Mouse (Mus musculus): ENCODE measurements around the gene Parp1. TPM values are rescaled to one million over a fixed set of nuclear protein-coding genes. Genes with fewer than 3 reads are reported as not detected.
"Not testable (repeated sequence)": the region's sequence is repeated elsewhere in the genome, so short reads cannot be mapped to it uniquely, and the experiment has no call there.

Gene Parp1
- polyA plus RNA-seq, 1 experiment from 2014 or later = 128 TPM

GRCm38 (mm10) chr1:180637796-180638195, 69.1 kb downstream of the Parp1 start:
- H3K4me3 ChIP-seq (ENCODE audit: low read depth, low read length); H3K9ac ChIP-seq (replicated peaks; ENCODE audit: low read depth, low read length); H3K27ac ChIP-seq (ENCODE audit: low read length); H3K4me2 ChIP-seq (replicated peaks; ENCODE audit: low read depth, low read length); H3K27me3 ChIP-seq (ENCODE audit: control insufficient read depth, insufficient read depth, low read length); ATAC-seq (ENCODE audit: insufficient number of reproducible peaks, insufficient read depth, low FRiP score, low read depth); H3K9me3 ChIP-seq (ENCODE audit: control insufficient read depth, low read depth, low read length); H3K36me3 ChIP-seq (ENCODE audit: control insufficient read depth, insufficient read depth, low read length): not testable (repeated sequence)
- peaks cover 14% of the 10 kb centered on the region for H3K4me1 ChIP-seq (ENCODE audit: control insufficient read depth, insufficient read depth, low read length)
- 85% methylated on average over 2 of the region's 2 CpGs for WGBS

- peaks cover 14% of the 10 kb centered on the region for H3K4me1 ChIP-seq (ENCODE audit: control insufficient read depth, insufficient read depth, low read length)
- H3K9ac ChIP-seq (replicated peaks; ENCODE audit: low read depth, low read length) = peak overlapping the region; percentile 83; the same call in 1 of the 2 replicates
- H3K36me3 ChIP-seq (ENCODE audit: control insufficient read depth, insufficient read depth, low read length) = no peaks in the 10 kb centered on the region
- H3K4me2 ChIP-seq (replicated peaks; ENCODE audit: low read depth, low read length) = peak overlapping the region; percentile 81
- H3K4me3 ChIP-seq (ENCODE audit: low read depth, low read length) = peak overlapping the region; percentile 98
- H3K9me3 ChIP-seq (ENCODE audit: control insufficient read depth, low read depth, low read length) = no peaks in the 10 kb centered on the region
- ATAC-seq (ENCODE audit: insufficient number of reproducible peaks, insufficient read depth, low FRiP score, low read depth) = no peak
- 53% methylated on average over 10 of the region's 10 CpGs for WGBS
- H3K27me3 ChIP-seq (ENCODE audit: control insufficient read depth, insufficient read depth, low read length) = no peaks in the 10 kb centered on the region
- no peak overlapping the region for H3K27ac ChIP-seq (ENCODE audit: low read length)
Observed at GRCm38 (mm10) chr1:180639416-180640401, 71.0 kb downstream of the Parp1 start.

DNA sequence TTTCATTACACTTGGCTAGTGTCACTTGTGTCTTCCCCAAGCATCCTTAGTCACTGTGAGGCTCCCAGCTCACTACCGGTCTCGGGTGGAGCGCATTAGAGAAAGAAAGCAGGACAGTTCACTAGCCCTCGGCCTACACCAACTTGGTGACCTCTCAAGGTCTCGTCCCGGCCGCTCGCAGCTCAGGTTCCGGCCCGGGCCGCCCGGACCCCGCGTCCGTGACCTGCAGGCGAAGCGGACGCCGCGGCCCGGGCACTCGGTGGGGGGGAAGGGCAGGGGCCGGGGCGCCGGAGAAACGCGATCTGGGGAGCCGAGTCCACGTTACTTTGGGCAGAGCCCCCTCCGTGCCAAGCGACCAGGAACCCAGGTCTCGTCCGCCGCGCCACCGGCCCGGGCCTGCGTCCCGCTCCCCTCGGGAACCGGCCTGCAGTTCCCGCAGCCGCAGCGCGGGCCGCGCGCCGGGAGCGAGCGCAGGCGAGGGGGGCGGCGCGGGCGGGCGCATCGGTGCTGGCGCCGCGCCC, 71.9 kb downstream of the Parp1 start:
- WGBS = under 1% methylated on average over 61 of the region's 61 CpGs
- Histone ChIP-seq H3K4me1 (ENCODE audit: control insufficient read depth, insufficient read depth, low read length) (peaks cover 14% of the 10 kb centered on the region), H3K36me3 (ENCODE audit: control insufficient read depth, insufficient read depth, low read length) (no peaks in the 10 kb centered on the region), H3K4me2 (replicated peaks; ENCODE audit: low read depth, low read length) (peak overlapping the region; percentile 81), H3K27ac (ENCODE audit: low read length) (peak overlapping the region; percentile 94), H3K4me3 (ENCODE audit: low read depth, low read length) (peak overlapping the region; percentile 98), H3K9me3 (ENCODE audit: control insufficient read depth, low read depth, low read length) (no peaks in the 10 kb centered on the region), H3K9ac (replicated peaks; ENCODE audit: low read depth, low read length) (peak overlapping the region; percentile 83), H3K27me3 (ENCODE audit: control insufficient read depth, insufficient read depth, low read length) (no peaks in the 10 kb centered on the region)
- peak; percentile 15; the same call in 1 of the 2 replicates for ATAC-seq (ENCODE audit: insufficient number of reproducible peaks, insufficient read depth, low FRiP score, low read depth)

- WGBS = under 1% methylated on average over 43 of the region's 47 CpGs
- Histone ChIP-seq H3K27me3 (ENCODE audit: control insufficient read depth, insufficient read depth, low read length) (no peaks in the 10 kb centered on the region), H3K4me2 (replicated peaks; ENCODE audit: low read depth, low read length) (peak within 1 kb of the TSS; percentile 81), H3K4me1 (ENCODE audit: control insufficient read depth, insufficient read depth, low read length) (peaks cover 14% of the 10 kb centered on the region), H3K9me3 (ENCODE audit: control insufficient read depth, low read depth, low read length) (no peaks in the 10 kb centered on the region), H3K9ac (replicated peaks; ENCODE audit: low read depth, low read length) (peak within 1 kb of the TSS; percentile 83), H3K36me3 (ENCODE audit: control insufficient read depth, insufficient read depth, low read length) (no peaks in the 10 kb centered on the region), H3K4me3 (ENCODE audit: low read depth, low read length) (peak within 1 kb of the TSS; percentile 98), H3K27ac (ENCODE audit: low read length) (peak within 1 kb of the TSS; percentile 94)
- ATAC-seq (ENCODE audit: insufficient number of reproducible peaks, insufficient read depth, low FRiP score, low read depth) = peak; percentile 92
Observed at GRCm38 (mm10) chr1:180641137-180641517, 72.4 kb downstream of the Parp1 start, which contains the start of gene Lin9. Gene Lin9 (plus strand): TSS chr1:180641150.

GRCm38 (mm10) chr1:180641518-180642227, 72.9 kb downstream of the Parp1 start:
- Histone ChIP-seq H3K27me3 (ENCODE audit: control insufficient read depth, insufficient read depth, low read length) (no peaks in the 10 kb centered on the region), H3K9ac (replicated peaks; ENCODE audit: low read depth, low read length) (peak overlapping the region; percentile 83), H3K4me2 (replicated peaks; ENCODE audit: low read depth, low read length) (peak overlapping the region; percentile 81), H3K4me1 (ENCODE audit: control insufficient read depth, insufficient read depth, low read length) (peaks cover 14% of the 10 kb centered on the region), H3K27ac (ENCODE audit: low read length) (peak overlapping the region; percentile 94), H3K36me3 (ENCODE audit: control insufficient read depth, insufficient read depth, low read length) (no peaks in the 10 kb centered on the region), H3K4me3 (ENCODE audit: low read depth, low read length) (peak overlapping the region; percentile 98), H3K9me3 (ENCODE audit: control insufficient read depth, low read depth, low read length) (no peaks in the 10 kb centered on the region)
- 3% methylated on average over 50 of the region's 50 CpGs for WGBS
- peak; percentile 57; the same call in 1 of the 2 replicates for ATAC-seq (ENCODE audit: insufficient number of reproducible peaks, insufficient read depth, low FRiP score, low read depth)

DNA sequence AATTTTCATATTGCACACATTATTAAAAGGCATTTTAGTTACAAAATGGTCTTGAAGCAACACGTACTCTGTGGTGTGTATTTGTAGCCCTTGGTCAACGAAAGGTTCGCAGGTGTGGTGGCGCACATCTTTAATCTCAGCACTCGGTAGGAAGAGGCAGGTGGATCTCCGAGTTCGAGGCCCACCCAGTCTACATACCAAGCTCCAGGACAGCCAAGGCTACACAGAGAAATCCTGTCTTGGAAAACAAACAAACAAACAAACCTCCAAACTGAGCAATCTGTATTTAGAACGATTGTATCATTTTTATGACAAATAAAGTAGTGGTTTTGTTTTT, 73.5 kb downstream of the Parp1 start:
- WGBS = 82% methylated on average over 8 of the region's 8 CpGs
- H3K27ac ChIP-seq (ENCODE audit: low read length) = no peak overlapping the region

More for the DNA sequence above, 73.5 kb downstream of the Parp1 start:
- Histone ChIP-seq H3K4me3 (ENCODE audit: low read depth, low read length) (peak overlapping the region; percentile 98), H3K27me3 (ENCODE audit: control insufficient read depth, insufficient read depth, low read length) (no peaks in the 10 kb centered on the region), H3K4me2 (replicated peaks; ENCODE audit: low read depth, low read length) (peak overlapping the region; percentile 81), H3K4me1 (ENCODE audit: control insufficient read depth, insufficient read depth, low read length) (peaks cover 14% of the 10 kb centered on the region), H3K36me3 (ENCODE audit: control insufficient read depth, insufficient read depth, low read length) (no peaks in the 10 kb centered on the region), H3K9ac (replicated peaks; ENCODE audit: low read depth, low read length) (peak overlapping the region; percentile 83; the same call in 1 of the 2 replicates), H3K9me3 (ENCODE audit: control insufficient read depth, low read depth, low read length) (no peaks in the 10 kb centered on the region)
- ATAC-seq (ENCODE audit: insufficient number of reproducible peaks, insufficient read depth, low FRiP score, low read depth) = no peak

Small RNAs within 50 kb of the gene (microRNA-seq; reads per million reads assigned to microRNA genes)
- gene Mir6904 = not detected

Other genes with a start within 250 kb of the Parp1 start
- 10.4 and 10.9 TPM in 2 replicates for gene Itpkb, start 238.4 kb upstream of the Parp1 start, polyA plus RNA-seq (2014; fragmentation: Nextera tagmentation; extraction: Ambion mirVana)
- 1.2 and 2.3 TPM in 2 replicates for gene Stum, start 85.4 kb upstream of the Parp1 start, polyA plus RNA-seq (2014; fragmentation: Nextera tagmentation; extraction: Ambion mirVana)
- gene Lin9, start 72.2 kb downstream of the Parp1 start, polyA plus RNA-seq (2014; fragmentation: Nextera tagmentation; extraction: Ambion mirVana) = 18.9 and 21.9 TPM in 2 replicates
- 0.27 TPM in 1 of 2 replicates, not detected in the other for gene Mixl1, start 128.1 kb downstream of the Parp1 start, polyA plus RNA-seq (2014; fragmentation: Nextera tagmentation; extraction: Ambion mirVana)
- gene Acbd3, start 157.1 kb downstream of the Parp1 start, polyA plus RNA-seq (2014; fragmentation: Nextera tagmentation; extraction: Ambion mirVana) = 29.4 and 29.6 TPM in 2 replicates
- 2,483 and 2,506 TPM in 2 replicates for gene H3f3a, start 245.0 kb downstream of the Parp1 start, polyA plus RNA-seq (2014; fragmentation: Nextera tagmentation; extraction: Ambion mirVana)

Measured in stomach, embryonic 14.5 days (tissue).